Mouse (Mus musculus) liver, embryonic 12.5 days (tissue): ENCODE data around the gene Ccl17. TPM values are rescaled to one million over a fixed set of nuclear protein-coding genes. Genes with fewer than 3 reads are reported as not detected.
"Not testable (repeated sequence)": the region's sequence is repeated elsewhere in the genome, so short reads cannot be mapped to it uniquely, and the experiment has no call there.

ENCODE experiments used
- ATAC-seq: fragments of 200-750 bp; cut with Nextera tagmentation; 2 replicates; pipeline ENCODE4 v1.8.0; 2017; ENCODE audit warnings: moderate number of reproducible peaks, mild to moderate bottlenecking, moderate library complexity
- H3K27ac ChIP-seq: fragments of 300-500 bp; sonication (generic); 2 replicates; pipeline ENCODE4 v1.5.1; 2016; ENCODE audit warnings: mild to moderate bottlenecking
- H3K27me3 ChIP-seq: fragments of 300-500 bp; sonication (generic); replicated peaks from 2 replicates; pipeline ENCODE4 v1.6.1; 2016; ENCODE audit warnings: mild to moderate bottlenecking, moderate library complexity
- H3K36me3 ChIP-seq: fragments of 300-500 bp; sonication (generic); 2 replicates; pipeline ENCODE4 v1.6.1; 2016; ENCODE audit warnings: mild to moderate bottlenecking, moderate library complexity
- H3K4me1 ChIP-seq: fragments of 300-500 bp; sonication (generic); 2 replicates; pipeline ENCODE4 v1.6.1; 2016
- H3K4me2 ChIP-seq: fragments of 300-500 bp; sonication (generic); 2 replicates; pipeline ENCODE4 v1.6.1; 2016; ENCODE audit warnings: mild to moderate bottlenecking, moderate library complexity
- H3K4me3 ChIP-seq: fragments of 300-500 bp; sonication (generic); 2 replicates; pipeline ENCODE4 v1.5.1; 2016; ENCODE audit warnings: mild to moderate bottlenecking, moderate library complexity
- H3K9ac ChIP-seq: fragments of 300-500 bp; sonication (generic); 2 replicates; pipeline ENCODE4 v1.6.1; 2016; ENCODE audit warnings: mild to moderate bottlenecking, moderate library complexity
- H3K9me3 ChIP-seq: fragments of 300-500 bp; sonication (generic); replicated peaks from 2 replicates; pipeline ENCODE4 v1.6.1; 2016; ENCODE audit warnings: mild to moderate bottlenecking, moderate library complexity
- WGBS: fragments of 180-500 bp; shearing (Covaris S2); methylation state at CpG from one replicate; pipeline ENCODE4 v1.1.7; 2016; ENCODE audit not compliant: insufficient replicate concordance; 5-methylcytosine and 5-hydroxymethylcytosine counted together
- polyA plus RNA-seq: library from polyadenylated mRNA; unstranded; fragments of >200 nt; fragmentation: Nextera tagmentation; extraction: Ambion mirVana; gene quantifications from 2 replicates; pipeline ENCODE4 v1.2.1, GENCODE M21; 2016

Gene Ccl17
- polyA plus RNA-seq, 1 experiment from 2014 or later = 0.36 TPM

DNA sequence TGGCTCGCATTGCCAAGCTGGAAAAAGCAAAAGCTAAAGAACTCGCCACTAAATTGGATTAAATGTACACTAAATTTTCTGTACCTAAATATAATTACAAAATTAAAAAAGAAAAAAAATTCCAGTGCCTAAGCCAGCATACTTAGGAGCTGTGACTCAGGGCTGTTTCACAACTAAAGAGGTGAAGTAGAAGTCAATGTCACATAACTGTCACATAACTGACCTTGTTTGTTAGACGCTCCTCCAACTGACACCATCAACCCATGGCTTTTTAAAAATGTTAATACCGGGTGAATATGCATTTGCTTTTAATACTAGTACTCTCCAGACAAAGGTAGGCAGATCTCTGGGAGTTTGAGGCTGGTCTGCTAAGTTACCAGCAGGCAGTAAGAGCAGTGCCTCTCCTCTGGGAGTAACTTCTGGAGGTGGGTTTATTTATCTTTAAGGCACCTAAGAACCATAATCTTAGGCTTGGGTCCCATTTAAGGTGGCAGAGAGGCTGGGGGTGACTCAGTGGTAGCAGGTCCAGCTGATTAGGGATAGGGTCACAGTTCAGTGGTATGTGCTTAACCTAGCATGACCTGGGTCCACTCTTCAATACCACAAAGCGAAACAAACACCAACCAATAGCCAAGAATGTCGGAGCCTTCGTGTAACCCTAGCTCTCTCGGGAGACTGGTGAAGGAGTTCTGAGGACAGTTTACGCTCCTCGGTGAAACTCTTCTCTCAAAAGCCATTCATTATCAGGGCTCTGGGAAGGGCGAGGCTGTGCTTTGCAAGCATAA is 26.4 kb downstream of the Ccl17 start:
- H3K36me3 ChIP-seq = peaks cover 25% of the 10 kb centered on the region
- H3K4me1 ChIP-seq = peaks cover 49% of the 10 kb centered on the region
- 55% methylated on average over 11 of the region's 11 CpGs for WGBS
- peak overlapping the region; percentile 88 for H3K4me3 ChIP-seq
- no peaks in the 10 kb centered on the region for H3K27me3 ChIP-seq
- peak overlapping the region; percentile 94 for H3K27ac ChIP-seq
- peak overlapping the region; percentile 97 for H3K9ac ChIP-seq
- ATAC-seq = 0 out of 2 replicates have a peak, but pooled peaks have one; percentile 19
- H3K9me3 ChIP-seq = no peaks in the 10 kb centered on the region
- H3K4me2 ChIP-seq = peak overlapping the region; percentile 80

DNA sequence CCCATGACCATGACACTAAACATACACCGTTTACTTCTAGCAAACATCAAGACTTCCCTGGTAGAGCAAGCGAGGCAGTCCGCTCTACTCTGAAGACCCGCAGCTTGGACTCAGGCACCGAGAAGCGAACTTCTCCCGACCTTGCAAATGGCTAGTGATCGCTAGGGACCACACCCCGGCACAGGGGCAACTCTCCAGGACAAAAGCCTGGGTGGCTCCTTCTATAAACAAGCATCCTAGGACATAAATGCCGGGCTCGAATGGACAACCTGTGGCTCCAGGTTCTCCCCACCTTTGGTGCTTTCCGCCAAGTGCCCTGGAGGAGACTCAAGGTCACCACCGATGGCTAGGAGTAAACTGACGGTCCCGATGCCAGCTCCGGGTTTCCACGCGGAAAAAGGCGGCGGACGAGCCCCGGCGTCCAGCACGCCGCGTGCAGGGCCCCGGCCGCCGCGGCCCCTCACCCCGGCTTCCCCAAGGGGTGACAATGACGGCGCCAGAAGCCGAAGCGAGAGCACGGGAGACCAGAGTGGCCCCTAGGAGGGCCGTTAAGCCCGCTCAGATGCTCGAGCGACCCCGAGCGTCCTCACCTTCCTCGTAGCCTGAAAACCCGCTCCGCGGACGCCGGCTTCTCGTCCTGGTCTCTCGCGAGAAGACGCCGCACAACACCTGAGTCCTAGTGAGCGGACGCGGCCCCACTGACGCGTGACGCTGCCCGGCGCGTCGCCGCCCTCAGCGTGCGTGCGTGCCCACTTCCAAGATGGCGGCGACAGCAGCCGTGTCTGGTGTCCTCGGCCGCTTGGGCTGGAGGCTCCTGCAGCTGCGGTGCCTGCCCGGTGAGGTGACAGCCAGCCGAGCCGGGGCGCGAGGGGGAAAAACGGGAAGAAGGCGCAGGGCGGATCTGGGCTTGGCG is 27.7 kb downstream of the Ccl17 start, which contains the start of the genes Coq9 and Ciapin1:
Gene Coq9 (plus strand): TSS at position 660 of the 913 bp plus-strand sequence.
Gene Ciapin1 (minus strand): TSS at position 697 of the 913 bp plus-strand sequence.
- ATAC-seq = peak; percentile 93
- H3K27me3 ChIP-seq = no peaks in the 10 kb centered on the region
- WGBS = under 1% methylated on average over 82 of the region's 82 CpGs
- peak within 1 kb of the TSS; percentile 88 for H3K4me3 ChIP-seq
- peaks cover 19% of the 10 kb centered on the region for H3K36me3 ChIP-seq
- peak within 1 kb of the TSS; percentile 97 for H3K9ac ChIP-seq
- peaks cover 51% of the 10 kb centered on the region for H3K4me1 ChIP-seq
- peak within 1 kb of the TSS; percentile 94 for H3K27ac ChIP-seq
- no peaks in the 10 kb centered on the region for H3K9me3 ChIP-seq
- H3K4me2 ChIP-seq = peak within 1 kb of the TSS; percentile 80

DNA sequence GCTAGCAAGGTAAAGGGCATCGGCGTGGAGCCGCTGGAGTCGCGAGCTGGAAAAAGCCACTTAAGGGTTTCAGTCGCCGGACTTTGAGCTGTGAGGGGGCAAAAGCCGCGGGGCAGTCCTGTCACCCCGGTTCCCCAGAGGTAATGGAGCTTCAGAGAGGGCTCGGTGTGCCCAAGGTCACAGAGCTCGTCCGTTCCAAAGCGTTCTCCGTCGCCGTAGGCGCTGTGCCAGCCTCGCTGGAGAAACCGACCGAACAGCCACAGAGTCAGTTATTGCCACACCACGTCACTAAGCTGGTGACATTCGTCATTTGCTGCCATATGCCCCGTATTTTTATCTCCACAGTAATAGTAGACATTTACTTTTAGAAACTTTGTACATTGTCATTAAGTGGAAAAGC is 28.3 kb downstream of the Ccl17 start:
- no peaks in the 10 kb centered on the region for H3K27me3 ChIP-seq
- no peaks in the 10 kb centered on the region for H3K9me3 ChIP-seq
- ATAC-seq = peak; percentile 66
- H3K9ac ChIP-seq = peak overlapping the region; percentile 97
- peaks cover 23% of the 10 kb centered on the region for H3K36me3 ChIP-seq
- WGBS = under 1% methylated on average over 24 of the region's 24 CpGs
- H3K4me3 ChIP-seq = peak overlapping the region; percentile 88
- peak overlapping the region; percentile 94 for H3K27ac ChIP-seq
- peaks cover 53% of the 10 kb centered on the region for H3K4me1 ChIP-seq
- H3K4me2 ChIP-seq = peak overlapping the region; percentile 80

DNA sequence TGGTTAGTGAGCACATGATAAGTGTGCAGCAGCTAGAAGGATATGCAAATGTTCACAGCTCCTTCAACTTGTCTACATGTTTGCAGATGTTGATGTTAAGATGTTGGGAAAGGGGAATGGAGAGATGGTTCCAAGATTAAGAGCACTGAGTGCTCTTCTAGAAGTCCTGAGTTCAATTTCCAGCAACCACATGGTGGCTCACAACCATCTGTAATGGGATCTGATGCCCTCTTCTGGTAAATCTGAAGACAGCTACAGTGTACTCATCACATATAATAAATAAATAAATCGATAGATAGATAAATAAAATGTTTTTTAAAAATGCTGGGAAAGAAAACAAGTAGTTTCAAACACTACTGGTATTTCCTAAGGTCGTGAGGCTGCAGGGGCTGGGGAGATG is 30.9 kb downstream of the Ccl17 start:
- 51% methylated on average over 2 of the region's 2 CpGs for WGBS

DNA sequence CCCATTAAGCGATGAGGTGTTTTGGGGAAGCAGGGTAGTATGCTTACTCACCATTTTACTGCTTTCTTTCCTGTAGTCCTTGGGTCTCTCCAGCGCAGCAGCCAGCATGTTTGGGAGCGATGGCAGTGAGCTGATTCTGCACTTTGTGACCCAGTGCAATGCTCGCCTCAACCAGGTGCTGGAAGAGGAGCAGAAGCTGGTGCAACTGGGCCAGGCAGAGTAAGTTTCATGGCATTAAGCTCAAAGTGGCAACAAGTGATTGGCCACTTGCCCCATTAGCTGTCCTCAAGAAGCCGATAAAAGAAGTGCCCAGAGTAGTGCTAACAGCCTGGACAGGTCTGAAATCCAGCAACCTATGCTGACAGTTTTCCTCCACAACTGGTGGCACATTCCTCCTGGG is 39.8 kb downstream of the Ccl17 start:
- H3K9ac ChIP-seq = no peak overlapping the region
- H3K4me1 ChIP-seq = no peaks in the 10 kb centered on the region
- peaks cover 98% of the 10 kb centered on the region for H3K36me3 ChIP-seq
- H3K27ac ChIP-seq = no peak overlapping the region
- 87% methylated on average over 5 of the region's 5 CpGs for WGBS
- no peak for ATAC-seq
- H3K4me3 ChIP-seq = no peak overlapping the region
- no peak overlapping the region for H3K4me2 ChIP-seq
- H3K27me3 ChIP-seq = no peaks in the 10 kb centered on the region
- H3K9me3 ChIP-seq = no peaks in the 10 kb centered on the region

More for the DNA sequence above, 30.9 kb downstream of the Ccl17 start:
- Histone ChIP-seq H3K36me3 (peaks cover 41% of the 10 kb centered on the region), H3K4me3 (no peak overlapping the region), H3K27ac (no peak overlapping the region), H3K27me3 (no peaks in the 10 kb centered on the region), H3K9ac (no peak overlapping the region), H3K9me3 (no peaks in the 10 kb centered on the region), H3K4me2 (no peak overlapping the region), H3K4me1 (peaks cover 30% of the 10 kb centered on the region)
- no peak for ATAC-seq

DNA sequence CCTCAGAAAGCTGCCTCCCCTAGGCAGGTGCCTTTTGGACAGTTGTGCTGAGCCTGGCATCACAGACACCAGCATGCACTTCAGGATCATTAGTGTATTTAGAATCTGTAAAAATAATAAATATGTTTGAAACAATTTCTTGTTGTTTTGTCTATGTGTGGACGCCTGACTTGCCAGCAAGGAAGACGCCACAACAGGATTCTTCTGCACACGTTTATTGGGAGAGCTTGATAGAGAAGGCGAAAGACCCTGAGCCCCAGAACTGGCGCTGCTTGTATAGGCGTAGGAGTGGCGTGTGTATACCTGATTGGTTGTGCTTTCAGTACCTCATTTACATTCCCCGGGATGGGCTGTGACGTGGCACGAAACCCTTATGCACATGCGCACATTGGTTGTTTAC is 44.5 kb downstream of the Ccl17 start:
- ATAC-seq = not testable (repeated sequence)

DNA sequence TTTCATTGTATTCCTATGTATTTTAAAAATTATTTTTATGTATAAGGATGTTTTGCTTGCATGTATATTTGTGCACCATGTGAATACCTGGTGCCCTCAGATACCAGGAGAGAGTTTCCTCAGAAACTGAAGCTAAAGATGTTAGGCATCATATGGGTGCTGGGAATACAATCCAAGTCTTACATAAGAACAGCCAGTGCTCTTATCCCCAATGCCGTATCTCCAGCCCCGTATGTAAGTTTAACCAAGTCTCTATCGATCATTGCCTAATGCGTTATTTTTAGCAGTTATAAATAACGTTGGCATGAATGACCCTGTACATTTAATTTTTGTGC is 46.7 kb downstream of the Ccl17 start:
- 30% methylated on average over 5 of the region's 5 CpGs for WGBS

More for the DNA sequence above, 44.5 kb downstream of the Ccl17 start:
- peaks cover 23% of the 10 kb centered on the region for H3K4me1 ChIP-seq
- H3K36me3 ChIP-seq = peaks cover 70% of the 10 kb centered on the region
- H3K27me3 ChIP-seq, H3K9ac ChIP-seq, H3K9me3 ChIP-seq, H3K27ac ChIP-seq, H3K4me3 ChIP-seq, H3K4me2 ChIP-seq: not testable (repeated sequence)
- 84% methylated on average over 11 of the region's 11 CpGs for WGBS

DNA sequence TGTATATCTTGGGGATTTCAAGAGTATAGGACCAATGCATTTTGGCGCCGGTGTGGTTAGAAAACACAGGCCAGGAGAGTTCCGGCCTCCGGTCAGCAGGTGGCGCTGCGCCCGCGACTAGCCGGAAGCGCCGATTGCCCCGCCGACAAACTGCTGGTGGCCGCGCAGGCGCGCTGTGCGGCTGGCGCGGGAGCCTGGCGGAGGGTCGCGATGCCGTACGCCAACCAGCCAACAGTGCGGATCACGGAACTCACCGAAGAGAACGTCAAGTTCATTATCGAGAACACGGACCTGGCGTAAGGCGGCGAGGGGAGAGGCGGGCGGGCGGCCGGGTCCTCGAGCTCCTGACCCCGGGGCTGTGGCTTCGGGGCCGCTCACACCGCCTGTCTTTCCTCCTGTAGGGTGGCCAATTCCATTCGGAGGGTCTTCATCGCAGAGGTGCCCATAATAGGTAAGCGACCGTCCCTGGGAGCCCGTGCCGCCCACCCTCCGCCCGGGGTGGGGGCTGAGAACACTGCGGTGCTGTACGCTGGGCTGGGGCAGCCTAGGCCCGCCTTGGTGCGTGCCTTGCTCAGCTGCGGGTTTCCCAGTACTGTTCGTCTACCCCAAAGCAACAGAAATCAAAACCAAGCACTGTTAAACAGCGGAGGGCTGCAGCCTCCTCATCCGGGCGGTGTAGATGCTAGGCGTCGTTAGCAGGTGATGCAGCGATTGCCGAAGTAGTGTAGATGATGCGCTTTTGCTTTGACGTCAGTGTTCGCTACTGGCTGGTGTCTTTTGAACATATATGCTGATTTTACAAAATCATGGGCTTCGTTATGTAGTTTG is 47.3 kb downstream of the Ccl17 start, which contains the start of gene Polr2c:
Gene Polr2c (plus strand): TSS at position 105 of the 828 bp plus-strand sequence.
- no peaks in the 10 kb centered on the region for H3K27me3 ChIP-seq
- peak within 1 kb of the TSS; percentile 88 for H3K9ac ChIP-seq
- H3K4me1 ChIP-seq = peaks cover 35% of the 10 kb centered on the region
- peak; percentile 75 for ATAC-seq
- peaks cover 67% of the 10 kb centered on the region for H3K36me3 ChIP-seq
- H3K9me3 ChIP-seq = no peaks in the 10 kb centered on the region
- H3K4me3 ChIP-seq = peak within 1 kb of the TSS; percentile 73
- H3K4me2 ChIP-seq = peak within 1 kb of the TSS; percentile 80
- WGBS = under 1% methylated on average over 68 of the region's 68 CpGs
- H3K27ac ChIP-seq = peak within 1 kb of the TSS; percentile 79

More for the DNA sequence above, 46.7 kb downstream of the Ccl17 start:
- peak overlapping the region; percentile 73 for H3K4me3 ChIP-seq
- H3K4me1 ChIP-seq = peaks cover 30% of the 10 kb centered on the region
- H3K9ac ChIP-seq = peak overlapping the region; percentile 88
- H3K9me3 ChIP-seq = no peaks in the 10 kb centered on the region
- H3K36me3 ChIP-seq = peaks cover 67% of the 10 kb centered on the region
- peak overlapping the region; percentile 80 for H3K4me2 ChIP-seq
- no peak overlapping the region for H3K27ac ChIP-seq
- H3K27me3 ChIP-seq = no peaks in the 10 kb centered on the region
- no peak for ATAC-seq

DNA sequence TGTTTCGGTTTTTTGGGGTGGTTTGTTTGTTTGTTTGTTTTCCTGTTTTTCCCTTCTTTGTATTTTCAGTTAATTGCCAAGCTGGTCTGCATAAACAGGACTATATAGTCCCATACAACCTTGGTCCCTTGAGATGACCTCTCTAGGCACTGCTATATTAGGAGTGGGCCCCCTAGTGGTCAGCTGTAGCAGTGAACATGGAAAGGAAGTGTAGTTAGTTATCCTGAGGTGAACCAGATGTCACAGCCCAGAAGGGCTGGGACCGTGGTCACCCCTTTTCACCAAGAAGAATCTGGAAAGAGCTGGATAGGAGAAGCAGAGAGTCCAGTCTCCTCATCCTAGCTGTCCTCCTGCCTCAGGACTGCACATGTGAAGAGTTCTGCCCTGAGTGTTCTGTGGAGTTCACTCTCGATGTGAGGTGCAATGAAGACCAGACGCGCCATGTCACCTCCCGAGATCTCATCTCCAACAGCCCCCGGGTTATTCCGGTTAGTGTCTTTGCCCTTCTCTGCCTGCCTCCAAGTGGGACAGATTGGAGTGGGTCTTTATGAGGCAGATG is 51.2 kb downstream of the Ccl17 start:
- Histone ChIP-seq H3K9ac (no peak overlapping the region), H3K4me3 (no peak overlapping the region), H3K4me2 (no peak overlapping the region), H3K9me3 (no peaks in the 10 kb centered on the region), H3K36me3 (peaks cover 74% of the 10 kb centered on the region), H3K27me3 (no peaks in the 10 kb centered on the region), H3K4me1 (peaks cover 72% of the 10 kb centered on the region), H3K27ac (no peak overlapping the region)
- 0 out of 2 replicates have a peak, but pooled peaks have one; percentile 50 for ATAC-seq
- WGBS = 70% methylated on average over 8 of the region's 8 CpGs
